Mouse (Mus musculus): ENCODE measurements around the gene Dok5. TPM values are rescaled to one million over a fixed set of nuclear protein-coding genes. Genes with fewer than 3 reads are reported as not detected.

Gene Dok5
- total and polyA plus RNA-seq, 3 experiments = not detected

DNA sequence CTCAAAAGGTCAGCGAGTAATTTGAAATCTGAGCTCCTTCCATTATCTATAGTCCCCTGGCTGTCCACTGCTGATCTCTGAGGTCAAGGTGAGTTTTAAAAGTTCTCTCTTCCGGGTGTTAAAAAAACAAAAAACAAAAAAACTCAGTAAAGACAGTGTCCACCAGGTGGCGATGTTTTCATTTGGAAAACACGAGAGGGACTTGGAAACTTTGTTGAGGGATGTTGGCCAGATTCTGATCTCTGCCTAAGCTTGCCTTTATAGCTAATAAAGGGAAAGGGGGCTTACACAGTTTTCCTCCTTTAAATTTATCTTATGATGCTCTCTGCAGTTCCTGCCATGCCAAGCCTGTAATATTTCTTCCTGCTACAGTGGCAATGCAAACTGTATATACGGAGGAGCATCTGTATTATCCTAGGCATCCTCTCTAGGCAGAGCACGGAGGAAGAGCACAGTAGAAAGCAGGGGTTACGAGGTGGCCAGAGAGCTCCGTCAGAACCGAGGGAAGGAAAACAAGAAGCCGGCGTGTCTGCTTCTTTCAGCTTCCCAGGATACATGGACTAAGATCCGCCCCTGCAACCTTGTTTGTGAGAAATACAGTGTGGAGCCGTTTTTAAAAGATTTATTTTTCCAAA, 181.1 kb downstream of the Dok5 start:
- Histone ChIP-seq H3K4me3 (ENCODE audit: control insufficient read depth in 1 of 2, insufficient read depth in 1 of 2, low read depth in 2 of 2, low read length in 2 of 2) (no peak overlapping the region), H3K79me2 (ENCODE audit: control insufficient read depth, insufficient read depth, low read length, poor library complexity) (no peaks in the 10 kb centered on the region), H3K9ac (ENCODE audit: control insufficient read depth, low read depth, low read length, poor library complexity, severe bottlenecking) (no peak overlapping the region), H3K36me3 (ENCODE audit: control insufficient read depth in 1 of 2, insufficient read depth in 2 of 2, low read length in 2 of 2) (no peaks in the 10 kb centered on the region), H3K27me3 (ENCODE audit: control insufficient read depth in 1 of 2, insufficient read depth in 2 of 2, low read length in 2 of 2) (no peaks in the 10 kb centered on the region), H3K9me3 (replicated peaks; ENCODE audit: insufficient read depth, low read length) (no peaks in the 10 kb centered on the region), H3K4me1 (ENCODE audit: control insufficient read depth in 1 of 2, insufficient read depth in 2 of 2, low read length in 2 of 2) (no peaks in the 10 kb centered on the region), H3K27ac (ENCODE audit: control insufficient read depth, low read depth, low read length) (no peak overlapping the region)
- no peak for TF ChIP-seq RCOR1 (IDR thresholded peaks at IDR 0.05; ENCODE audit: low read depth, low read length)
- peak; percentile 23 for TF ChIP-seq RAD21 (IDR thresholded peaks at IDR 0.05; ENCODE audit: low read depth, low read length)
- TF ChIP-seq NELFE (IDR thresholded peaks at IDR 0.05; ENCODE audit: low read depth, low read length) = no peak
- peak in 1 of 3 experiments; percentile 33; a peak in 2 of 6 replicates for TF ChIP-seq CTCF (IDR thresholded peaks at IDR 0.05 in 2 of 3, conservative IDR thresholded peaks at IDR 0.05 in 1 of 3; ENCODE audit: control insufficient read depth in 1 of 3, insufficient read depth in 1 of 3, low read depth in 2 of 3, low read length in 3 of 3, poor library complexity in 1 of 3, severe bottlenecking in 1 of 3)
- TF ChIP-seq CHD2 (IDR thresholded peaks at IDR 0.05; ENCODE audit: low read length) = no peak
- no peak for TF ChIP-seq USF1 (IDR thresholded peaks at IDR 0.05; ENCODE audit: low read depth, low read length)
- no peak for TF ChIP-seq MAX (IDR thresholded peaks at IDR 0.05; ENCODE audit: low read length)
- TF ChIP-seq POLR2AphosphoS2 (IDR thresholded peaks at IDR 0.05; ENCODE audit: low read length) = no peak
- TF ChIP-seq SMC3 (IDR thresholded peaks at IDR 0.05; ENCODE audit: low read depth, low read length) = peak; percentile 31
- no peak for TF ChIP-seq SIN3A (IDR thresholded peaks at IDR 0.05; ENCODE audit: low read length)
- TF ChIP-seq MAFK (IDR thresholded peaks at IDR 0.05; ENCODE audit: borderline replicate concordance, low read depth, low read length) = no peak
- no peak for TF ChIP-seq ZMIZ1 (IDR thresholded peaks at IDR 0.05; ENCODE audit: low read depth, low read length)
- peak; percentile 9 for DNase-seq (ENCODE audit: low read depth, low spot score)

DNA sequence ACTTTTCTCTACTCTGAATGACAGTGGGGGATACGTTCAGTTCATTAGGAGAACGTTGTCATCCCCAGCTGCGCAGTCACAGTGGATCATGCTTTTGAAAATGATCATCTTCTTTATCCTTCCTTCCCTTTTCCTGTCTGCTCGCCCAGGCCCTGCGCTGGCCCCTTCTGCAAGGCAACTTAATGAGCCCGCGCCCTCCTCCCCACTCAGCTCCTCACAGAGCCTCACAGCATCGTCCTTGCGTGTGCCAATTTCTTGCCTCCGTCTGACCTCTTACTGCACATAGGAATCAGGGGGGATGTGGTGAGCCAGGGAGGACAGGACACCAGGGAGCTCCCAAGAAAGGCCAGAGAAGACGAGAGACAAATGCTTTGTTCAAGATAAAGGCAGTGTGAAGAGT, 182.3 kb downstream of the Dok5 start:
- no peak for DNase-seq (ENCODE audit: low read depth, low spot score)
- Histone ChIP-seq H3K79me2 (ENCODE audit: control insufficient read depth, insufficient read depth, low read length, poor library complexity) (no peaks in the 10 kb centered on the region), H3K4me1 (ENCODE audit: control insufficient read depth in 1 of 2, insufficient read depth in 2 of 2, low read length in 2 of 2) (no peaks in the 10 kb centered on the region), H3K4me3 (ENCODE audit: control insufficient read depth in 1 of 2, insufficient read depth in 1 of 2, low read depth in 2 of 2, low read length in 2 of 2) (no peak overlapping the region), H3K36me3 (ENCODE audit: control insufficient read depth in 1 of 2, insufficient read depth in 2 of 2, low read length in 2 of 2) (no peaks in the 10 kb centered on the region), H3K9me3 (replicated peaks; ENCODE audit: insufficient read depth, low read length) (no peaks in the 10 kb centered on the region), H3K27ac (ENCODE audit: control insufficient read depth, low read depth, low read length) (no peak overlapping the region), H3K27me3 (ENCODE audit: control insufficient read depth in 1 of 2, insufficient read depth in 2 of 2, low read length in 2 of 2) (no peaks in the 10 kb centered on the region), H3K9ac (ENCODE audit: control insufficient read depth, low read depth, low read length, poor library complexity, severe bottlenecking) (no peak overlapping the region)
- TF ChIP-seq ETS1 (IDR thresholded peaks at IDR 0.05; ENCODE audit: low read depth, low read length) (no peak), ZKSCAN1 (IDR thresholded peaks at IDR 0.05; ENCODE audit: low read depth, low read length) (no peak), RAD21 (IDR thresholded peaks at IDR 0.05; ENCODE audit: low read depth, low read length) (no peak), TAL1 (IDR thresholded peaks at IDR 0.05; ENCODE audit: low read length) (no peak), RCOR1 (IDR thresholded peaks at IDR 0.05; ENCODE audit: low read depth, low read length) (no peak), GATA1 (IDR thresholded peaks at IDR 0.05; ENCODE audit: low read depth, low read length) (no peak), POLR2AphosphoS5 (IDR thresholded peaks at IDR 0.05; ENCODE audit: borderline replicate concordance, low read depth, low read length) (no peak), GABPA (IDR thresholded peaks at IDR 0.05; ENCODE audit: low read depth, low read length) (no peak), TBP (IDR thresholded peaks at IDR 0.05; ENCODE audit: low read depth, low read length) (no peak), BHLHE40 (IDR thresholded peaks at IDR 0.05; ENCODE audit: borderline replicate concordance, low read depth, low read length) (no peak), CHD2 (IDR thresholded peaks at IDR 0.05; ENCODE audit: low read length) (no peak), POLR2A (IDR thresholded peaks at IDR 0.05; ENCODE audit: control insufficient read depth in 1 of 2, insufficient read depth in 1 of 2, low read depth in 1 of 2, low read length in 2 of 2, poor library complexity in 1 of 2) (no peak), MEF2A (IDR thresholded peaks at IDR 0.05; ENCODE audit: extremely low read depth, insufficient replicate concordance, low read depth, low read length, poor library complexity, severe bottlenecking) (no peak)
